Mouse (Mus musculus): ENCODE data around the gene Jak3. TPM values are rescaled to one million over a fixed set of nuclear protein-coding genes. Genes with fewer than 3 reads are reported as not detected.

Gene Jak3
- polyA plus RNA-seq, 1 experiment from 2014 or later, result 4.6 TPM

DNA sequence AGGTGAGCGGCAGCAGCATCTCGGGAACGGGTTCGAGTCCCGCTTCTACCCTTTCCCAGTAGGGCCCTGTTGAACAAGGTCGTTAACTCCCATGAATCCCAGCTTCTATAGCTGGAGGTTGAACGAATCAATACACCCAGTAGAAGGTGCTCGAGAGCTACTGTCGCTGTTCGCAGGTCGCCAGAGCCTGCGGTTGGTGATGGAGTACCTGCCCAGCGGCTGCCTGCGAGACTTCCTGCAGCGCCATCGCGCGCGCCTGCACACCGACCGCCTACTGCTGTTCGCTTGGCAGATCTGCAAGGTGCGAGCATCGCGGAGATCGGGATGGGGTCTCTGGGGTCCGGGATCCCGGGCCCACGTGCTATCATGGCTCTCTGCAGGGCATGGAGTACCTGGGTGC lies 9.5 kb downstream of the Jak3 start:
- Histone ChIP-seq H3K4me3 (ENCODE audit: low read depth, low read length) (peak overlapping the region; percentile 13; the same call in 1 of the 2 replicates), H3K9ac (ENCODE audit: low read length) (no peak overlapping the region), H3K4me2 (replicated peaks; ENCODE audit: low read depth) (peak overlapping the region; percentile 40), H3K27me3 (ENCODE audit: control insufficient read depth, insufficient read depth, low read length) (peaks cover 18% of the 10 kb centered on the region; the same call in 1 of the 2 replicates), H3K4me1 (replicated peaks; ENCODE audit: control insufficient read depth, insufficient read depth) (peaks cover 2% of the 10 kb centered on the region; the same call in 1 of the 2 replicates), H3K9me3 (ENCODE audit: control insufficient read depth, low read length) (no peaks in the 10 kb centered on the region), H3K27ac (replicated peaks) (no peak overlapping the region), H3K36me3 (ENCODE audit: control insufficient read depth, insufficient read depth, low read length) (no peaks in the 10 kb centered on the region)
- TF ChIP-seq CTCF (IDR thresholded peaks at IDR 0.05; ENCODE audit: low read depth) (peak; percentile 62), EP300 (optimal IDR thresholded peaks at IDR 0.05) (no peak)
- DNase-seq (ENCODE audit: low spot score), result peak; percentile 51
- WGBS, result 13% methylated on average over 29 of the region's 29 CpGs
- ATAC-seq (ENCODE audit: low FRiP score, low TSS enrichment), result peak; percentile 27; the same call in 1 of the 2 replicates

GRCm38 (mm10) chr8:71686143-71686734 lies 10.1 kb downstream of the Jak3 start:
- Histone ChIP-seq H3K4me3 (ENCODE audit: low read depth, low read length) (peak overlapping the region; percentile 17), H3K4me1 (replicated peaks; ENCODE audit: control insufficient read depth, insufficient read depth) (peaks cover 2% of the 10 kb centered on the region; the same call in 1 of the 2 replicates), H3K9ac (ENCODE audit: low read length) (no peak overlapping the region), H3K4me2 (replicated peaks; ENCODE audit: low read depth) (peak overlapping the region; percentile 40), H3K36me3 (ENCODE audit: control insufficient read depth, insufficient read depth, low read length) (no peaks in the 10 kb centered on the region), H3K9me3 (ENCODE audit: control insufficient read depth, low read length) (no peaks in the 10 kb centered on the region), H3K27ac (replicated peaks) (no peak overlapping the region), H3K27me3 (ENCODE audit: control insufficient read depth, insufficient read depth, low read length) (peaks cover 18% of the 10 kb centered on the region; the same call in 1 of the 2 replicates)
- peak; percentile 36 for ATAC-seq (ENCODE audit: low FRiP score, low TSS enrichment)
- DNase-seq (ENCODE audit: low spot score), result no peak
- TF ChIP-seq CTCF (IDR thresholded peaks at IDR 0.05; ENCODE audit: low read depth) (no peak), EP300 (optimal IDR thresholded peaks at IDR 0.05) (no peak)
- 10% methylated on average over 23 of the region's 23 CpGs for WGBS

GRCm38 (mm10) chr8:71687616-71688015 lies 11.5 kb downstream of the Jak3 start:
- no peak overlapping the region for H3K4me2 ChIP-seq (replicated peaks; ENCODE audit: low read depth)
- no peak overlapping the region for H3K9ac ChIP-seq (ENCODE audit: low read length)
- 20% methylated on average over 8 of the region's 8 CpGs for WGBS
- no peaks in the 10 kb centered on the region for H3K9me3 ChIP-seq (ENCODE audit: control insufficient read depth, low read length)
- no peak overlapping the region for H3K27ac ChIP-seq (replicated peaks)
- peaks cover 20% of the 10 kb centered on the region; the same call in 1 of the 2 replicates for H3K27me3 ChIP-seq (ENCODE audit: control insufficient read depth, insufficient read depth, low read length)
- ATAC-seq (ENCODE audit: low FRiP score, low TSS enrichment) (no peak), DNase-seq (ENCODE audit: low spot score) (no peak)
- no peak for TF ChIP-seq CTCF (IDR thresholded peaks at IDR 0.05; ENCODE audit: low read depth)
- TF ChIP-seq EP300 (optimal IDR thresholded peaks at IDR 0.05), result no peak
- H3K4me1 ChIP-seq (replicated peaks; ENCODE audit: control insufficient read depth, insufficient read depth), result peaks cover 2% of the 10 kb centered on the region; the same call in 1 of the 2 replicates
- H3K4me3 ChIP-seq (ENCODE audit: low read depth, low read length), result no peak overlapping the region
- H3K36me3 ChIP-seq (ENCODE audit: control insufficient read depth, insufficient read depth, low read length), result no peaks in the 10 kb centered on the region

GRCm38 (mm10) chr8:71689028-71689427 lies 12.9 kb downstream of the Jak3 start, which contains the start of gene Insl3:
TSS of gene Insl3 (plus strand) at chr8:71689214.
- Histone ChIP-seq H3K4me2 (replicated peaks; ENCODE audit: low read depth) (no peak within 1 kb of the TSS), H3K4me1 (replicated peaks; ENCODE audit: control insufficient read depth, insufficient read depth) (peaks cover 2% of the 10 kb centered on the region; the same call in 1 of the 2 replicates), H3K27me3 (ENCODE audit: control insufficient read depth, insufficient read depth, low read length) (peaks cover 28% of the 10 kb centered on the region; the same call in 1 of the 2 replicates), H3K27ac (replicated peaks) (no peak within 1 kb of the TSS), H3K9ac (ENCODE audit: low read length) (no peak within 1 kb of the TSS), H3K9me3 (ENCODE audit: control insufficient read depth, low read length) (no peaks in the 10 kb centered on the region), H3K4me3 (ENCODE audit: low read depth, low read length) (no peak within 1 kb of the TSS), H3K36me3 (ENCODE audit: control insufficient read depth, insufficient read depth, low read length) (no peaks in the 10 kb centered on the region)
- no peak for TF ChIP-seq EP300 (optimal IDR thresholded peaks at IDR 0.05)
- no peak for TF ChIP-seq CTCF (IDR thresholded peaks at IDR 0.05; ENCODE audit: low read depth)
- DNase-seq (ENCODE audit: low spot score) (no peak), ATAC-seq (ENCODE audit: low FRiP score, low TSS enrichment) (no peak)
- WGBS, result 12% methylated on average over 33 of the region's 33 CpGs

DNA sequence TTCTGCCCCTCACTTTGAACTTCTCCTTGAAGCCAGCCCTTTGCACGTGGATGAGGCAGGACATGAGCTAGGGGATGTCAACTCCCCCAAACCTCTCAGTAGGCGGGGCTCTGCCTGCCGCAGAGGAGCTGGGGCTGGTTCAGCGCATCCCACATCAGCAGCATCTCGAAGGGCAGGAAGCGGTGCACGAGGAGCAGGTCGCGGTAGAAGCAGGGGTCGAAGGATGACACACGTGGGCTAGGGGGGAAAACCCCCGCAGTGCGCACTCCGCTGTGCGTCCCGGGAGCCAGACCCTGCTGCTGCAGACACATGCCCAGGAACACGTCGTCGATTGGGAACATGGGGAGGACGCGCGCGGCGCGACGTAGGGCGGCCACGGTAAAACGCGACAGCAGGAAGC lies 16.4 kb downstream of the Jak3 start:
- TF ChIP-seq EP300 (optimal IDR thresholded peaks at IDR 0.05) (no peak), CTCF (IDR thresholded peaks at IDR 0.05; ENCODE audit: low read depth) (no peak)
- Histone ChIP-seq H3K9ac (ENCODE audit: low read length) (no peak overlapping the region), H3K4me1 (replicated peaks; ENCODE audit: control insufficient read depth, insufficient read depth) (no peaks in the 10 kb centered on the region), H3K27ac (replicated peaks) (no peak overlapping the region), H3K9me3 (ENCODE audit: control insufficient read depth, low read length) (no peaks in the 10 kb centered on the region), H3K27me3 (ENCODE audit: control insufficient read depth, insufficient read depth, low read length) (peaks cover 22% of the 10 kb centered on the region; the same call in 1 of the 2 replicates), H3K4me3 (ENCODE audit: low read depth, low read length) (no peak overlapping the region), H3K4me2 (replicated peaks; ENCODE audit: low read depth) (no peak overlapping the region), H3K36me3 (ENCODE audit: control insufficient read depth, insufficient read depth, low read length) (no peaks in the 10 kb centered on the region)
- DNase-seq (ENCODE audit: low spot score) (no peak), ATAC-seq (ENCODE audit: low FRiP score, low TSS enrichment) (no peak)
- 19% methylated on average over 30 of the region's 30 CpGs for WGBS
